Mouse (Mus musculus) layer of hippocampus, postnatal 14 days (tissue): ENCODE measurements around the gene Senp3. TPM values are rescaled to one million over a fixed set of nuclear protein-coding genes. Genes with fewer than 3 reads are reported as not detected.
"Not testable (repeated sequence)": the region's sequence is repeated elsewhere in the genome, so short reads cannot be mapped to it uniquely, and the experiment has no call there.

ENCODE experiments used
- DNase-seq, 2 experiments: peaks; one replicate each; pipeline ENCODE4 v3.0.0; 2021 to 2022; ENCODE audit warnings: low spot score in 2 of 2, mixed read lengths in 1 of 2
- long read RNA-seq, 2 experiments: library from polyadenylated mRNA; stranded (forward); transcript quantifications; one replicate each; pipeline ENCODE4 v2.0.0; 2021
- total RNA-seq, 2 experiments: library from RNA; stranded (reverse); gene quantifications; 2 replicates each; pipeline ENCODE4 v1.2.3; 2021

The Senp3 gene
- 10 to 100 TPM; 84.3 to 88.5 TPM for total RNA-seq
- long read RNA-seq, experiment 1, transcript Senp3-201 (11 exons, 2,313 nt): major isoform, 8 of 16 reads
- long read RNA-seq, experiment 1, partial matches to known transcripts: 5 of 16 reads
- long read RNA-seq, experiment 1, other reads (novel, unspliced or antisense): 1 of 16 reads
- long read RNA-seq, experiment 2, transcript Senp3-201 (11 exons, 2,313 nt): major isoform, 11 of 23 reads
- long read RNA-seq, experiment 2, partial matches to known transcripts: 7 of 23 reads
- long read RNA-seq, experiment 2, other reads (novel, unspliced or antisense): 2 of 23 reads

DNA sequence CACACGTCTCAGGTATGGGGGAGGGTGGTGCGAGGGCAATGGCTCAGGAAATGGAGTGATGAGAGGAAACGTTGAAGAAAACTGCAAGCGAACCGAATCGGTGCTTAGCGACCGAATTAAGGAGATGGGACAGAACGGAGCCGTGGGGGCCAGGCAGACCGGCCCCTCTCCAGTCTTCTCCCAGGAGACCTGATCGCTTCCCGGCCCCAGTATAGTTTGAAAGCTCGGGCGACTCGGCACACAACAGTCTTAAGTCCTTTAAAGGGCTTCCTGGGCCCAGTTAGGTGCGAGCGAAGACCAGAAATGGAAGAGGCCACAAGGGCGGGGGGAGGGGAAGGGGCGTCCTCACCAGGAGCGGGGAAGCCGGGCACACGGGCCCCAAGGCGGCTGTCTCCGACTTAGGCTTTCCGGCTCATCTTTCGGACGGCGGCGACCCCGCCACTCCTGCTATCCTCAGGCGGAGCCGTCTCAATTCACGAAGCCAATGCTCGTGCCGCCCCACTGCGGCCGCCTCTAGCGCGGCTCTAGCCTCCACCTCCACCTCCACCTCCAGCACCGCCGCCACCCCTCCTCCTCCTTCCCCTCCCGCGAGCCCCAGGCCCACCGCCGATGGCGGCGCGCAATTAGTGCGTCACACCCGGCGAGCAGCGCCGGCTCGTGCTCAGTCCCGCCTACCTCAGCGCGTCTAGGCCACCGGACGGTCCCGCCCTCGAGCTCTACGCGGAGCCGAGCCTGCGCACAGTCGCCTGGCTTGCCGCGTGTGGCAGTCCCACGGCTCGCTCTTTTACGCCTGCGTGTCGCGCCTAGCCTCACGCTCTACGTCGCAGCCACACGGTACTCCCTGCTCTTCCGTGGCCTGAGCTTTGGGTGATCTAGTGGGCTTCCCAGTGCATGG lies at the start of gene Senp3:
Gene Senp3 (minus strand): TSS at position 771 of the 895 bp plus-strand sequence.
- peak; percentile 95 to 98 for DNase-seq

GRCm38 (mm10) chr11:69731408-69731807 lies 49.5 kb upstream of the Senp3 start:
- DNase-seq: not testable (repeated sequence)

GRCm38 (mm10) chr11:69729063-69729462 lies 47.2 kb upstream of the Senp3 start:
- peak in 1 of 2 experiments; percentile 29 for DNase-seq

DNA sequence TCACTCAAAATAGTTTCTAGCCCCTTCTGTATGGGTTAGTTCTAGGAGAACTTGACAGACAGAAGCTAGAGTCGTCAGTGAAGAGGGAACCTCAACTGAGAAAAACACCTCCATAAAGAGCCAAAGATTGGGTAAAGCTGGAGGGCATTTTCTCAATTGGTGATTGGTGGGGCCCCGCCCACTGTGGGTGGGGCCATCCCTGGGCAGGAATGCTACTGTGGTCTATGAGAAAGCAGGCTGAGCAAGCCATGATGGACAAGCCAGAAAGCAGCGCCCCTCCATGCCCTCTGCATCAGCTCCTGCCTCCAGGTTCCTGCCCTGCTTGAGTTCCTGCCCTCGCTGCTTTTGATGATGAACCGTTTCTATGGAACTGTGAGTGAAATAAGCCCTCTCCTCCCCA lies 44.1 kb upstream of the Senp3 start:
- no peak for DNase-seq

GRCm38 (mm10) chr11:69723074-69723473 lies 41.2 kb upstream of the Senp3 start:
- DNase-seq: no peak

DNA sequence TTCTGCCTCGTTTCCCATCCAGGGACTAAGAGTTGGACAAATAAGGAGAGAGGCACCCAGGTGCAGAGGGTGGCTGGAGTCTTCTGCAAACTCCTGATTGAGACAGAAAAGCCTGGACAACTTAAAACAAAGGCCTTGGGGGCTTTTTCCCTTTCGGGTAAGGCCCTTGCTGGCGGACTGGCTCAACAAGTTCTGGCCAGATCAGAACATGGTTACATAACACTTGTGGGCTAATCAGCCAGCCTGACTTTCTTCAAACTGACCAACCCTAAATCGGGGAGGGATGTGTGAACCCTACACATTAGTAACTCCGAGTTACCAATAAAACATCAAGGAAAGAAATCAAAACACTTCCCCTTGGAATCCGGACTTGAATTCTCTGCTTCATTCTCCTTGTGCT lies 39.0 kb upstream of the Senp3 start:
- DNase-seq: no peak

DNA sequence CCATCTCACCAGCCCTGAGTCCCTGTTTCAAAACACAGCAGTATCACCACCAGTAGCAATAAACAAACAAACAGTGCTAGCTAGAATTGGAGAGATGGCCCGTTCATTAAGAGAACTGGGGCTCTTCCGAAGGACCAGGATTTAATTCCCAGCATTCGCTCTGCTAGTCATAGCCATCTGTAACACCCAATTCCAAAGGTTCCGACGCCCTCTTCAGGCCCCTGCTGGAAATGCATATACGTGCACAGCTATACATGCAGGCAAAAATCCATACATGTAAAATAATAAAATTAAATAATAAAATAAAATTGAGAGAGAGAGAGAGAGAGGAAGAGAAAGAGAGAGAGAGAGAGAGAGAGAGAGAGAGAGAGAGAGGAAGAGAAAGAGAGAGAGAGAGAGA lies 37.5 kb upstream of the Senp3 start:
- no peak for DNase-seq

- DNase-seq: no peak
These were observed 36.8 kb upstream of the Senp3 start for GRCm38 (mm10) chr11:69718661-69719060.

GRCm38 (mm10) chr11:69716953-69717352 lies 35.1 kb upstream of the Senp3 start:
- DNase-seq: no peak

GRCm38 (mm10) chr11:69715929-69716328 lies 34.0 kb upstream of the Senp3 start:
- DNase-seq: no peak

DNA sequence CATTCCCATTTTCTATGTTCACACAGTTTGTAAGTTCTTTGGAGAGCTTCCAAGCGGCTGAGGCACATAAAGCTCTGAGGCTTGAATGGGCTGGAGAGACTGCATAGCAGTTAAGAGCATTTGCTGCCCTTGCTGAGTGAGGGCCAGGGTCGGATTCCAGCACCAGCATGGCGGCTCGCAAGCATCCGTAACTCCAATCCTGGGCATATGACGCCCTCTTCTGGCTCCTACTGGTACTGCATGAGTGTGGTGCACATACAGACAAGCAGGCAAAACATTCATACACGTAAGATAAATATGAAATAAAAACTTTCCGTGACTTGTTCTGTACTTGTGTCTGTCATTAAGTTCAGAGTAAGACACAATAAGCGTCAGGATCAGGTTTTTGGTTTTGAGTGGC lies 33.6 kb upstream of the Senp3 start:
- no peak for DNase-seq

GRCm38 (mm10) chr11:69714636-69715329 lies 32.9 kb upstream of the Senp3 start:
- DNase-seq: no peak

GRCm38 (mm10) chr11:69712954-69713672 lies 31.2 kb upstream of the Senp3 start:
- no peak for DNase-seq

GRCm38 (mm10) chr11:69711082-69711481 lies 29.2 kb upstream of the Senp3 start:
- no peak for DNase-seq

GRCm38 (mm10) chr11:69710470-69710869 lies 28.6 kb upstream of the Senp3 start:
- no peak for DNase-seq

DNA sequence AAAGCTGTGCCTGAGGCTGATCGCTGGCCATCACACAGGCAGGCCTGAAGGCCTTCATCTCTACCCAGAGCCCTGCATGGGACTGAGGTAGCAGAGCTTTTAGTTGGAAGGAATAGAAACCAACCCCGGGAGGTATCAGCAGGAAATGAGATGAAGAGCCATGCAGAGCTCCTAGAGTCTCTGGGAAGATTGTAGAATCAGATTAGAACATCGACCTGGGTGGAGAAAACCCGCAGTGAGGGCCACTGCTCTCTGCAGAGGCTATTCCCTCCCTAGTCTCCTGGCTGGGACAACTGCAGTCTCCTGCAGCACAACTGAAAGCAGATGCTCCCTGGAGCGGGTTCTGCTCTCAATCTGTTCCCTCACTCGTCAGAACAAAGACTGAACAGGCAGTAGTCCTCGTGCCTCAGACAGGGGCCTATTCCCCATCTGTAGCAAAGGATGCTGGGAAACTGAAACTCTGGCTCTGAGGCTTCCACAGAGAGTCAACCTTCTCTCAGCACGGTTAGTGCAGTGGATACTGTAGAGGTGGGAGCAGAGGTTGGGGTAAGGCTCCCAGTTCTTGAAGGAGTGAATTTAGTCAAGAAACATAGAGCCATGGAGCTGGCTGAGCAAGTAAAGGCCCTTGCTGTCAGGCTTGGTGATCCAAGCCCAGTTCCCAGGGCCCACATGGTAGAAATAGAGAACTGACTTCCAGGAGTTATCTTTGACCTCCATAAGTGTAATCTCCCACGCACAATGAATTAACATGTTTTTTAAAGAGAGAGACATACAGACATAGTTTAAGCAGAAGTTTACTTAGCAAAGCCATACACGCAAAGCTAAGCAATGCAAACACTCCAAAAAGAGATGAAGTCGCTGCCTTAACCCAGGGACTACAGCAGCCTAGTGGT lies 27.9 kb upstream of the Senp3 start:
- peak in 1 of 2 experiments; percentile 47 for DNase-seq

- no peak for DNase-seq
These were observed 26.9 kb upstream of the Senp3 start for GRCm38 (mm10) chr11:69708614-69709265.

- DNase-seq: no peak
These were observed 26.0 kb upstream of the Senp3 start for GRCm38 (mm10) chr11:69707873-69708381.

- no peak for DNase-seq
These were observed 25.6 kb upstream of the Senp3 start for GRCm38 (mm10) chr11:69707480-69707847.
